Mouse (Mus musculus) liver, postnatal 0 days (tissue): ENCODE measurements around the gene Ncdn.

Source experiments
- CTCF ChIP-seq: sonication (generic); IDR thresholded peaks from 2 replicates; pipeline ENCODE4 v1.5.1; 2016; ENCODE audit warnings: antibody characterized with exemption, low read depth
- EP300 ChIP-seq: IDR thresholded peaks from 2 replicates; pipeline ENCODE4 v1.6.1; 2016; ENCODE audit warnings: antibody characterized with exemption, low read depth, mild to moderate bottlenecking

DNA sequence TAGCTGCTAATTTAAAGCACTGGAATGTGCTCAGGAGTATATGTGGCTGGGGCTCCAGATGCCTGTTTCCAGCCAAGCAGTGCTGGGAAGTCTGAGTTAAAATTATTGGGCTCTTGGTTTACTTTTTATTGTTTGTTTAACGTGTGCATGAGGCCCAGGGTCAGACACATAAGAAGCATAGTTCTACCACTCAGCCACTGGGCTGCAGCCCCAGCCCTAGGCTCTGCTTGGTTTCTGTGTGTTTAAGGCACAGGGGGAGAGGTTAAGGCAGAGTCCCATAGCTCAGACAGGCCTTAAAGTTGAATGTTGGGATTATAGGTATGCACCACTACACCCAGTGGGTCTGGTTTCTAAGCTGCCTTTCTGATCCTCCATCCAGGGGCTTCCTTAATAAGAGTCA lies 21.9 kb upstream of the Ncdn start:
- no peak for TF ChIP-seq CTCF
- TF ChIP-seq EP300: no peak
